Mouse (Mus musculus) stomach, postnatal 0 days (tissue): ENCODE data around the gene Calr3.
A peak's percentile ranks its signal among the peaks of the same experiment; 100 is the strongest.

Experiments used
- CTCF ChIP-seq: IDR thresholded peaks from 2 replicates; pipeline ENCODE4 v1.5.1; 2016; ENCODE audit warnings: antibody characterized with exemption, low read depth, mild to moderate bottlenecking, moderate library complexity
- EP300 ChIP-seq: optimal IDR thresholded peaks from 2 replicates; pipeline ENCODE3; 2016; ENCODE audit warnings: antibody characterized with exemption

DNA sequence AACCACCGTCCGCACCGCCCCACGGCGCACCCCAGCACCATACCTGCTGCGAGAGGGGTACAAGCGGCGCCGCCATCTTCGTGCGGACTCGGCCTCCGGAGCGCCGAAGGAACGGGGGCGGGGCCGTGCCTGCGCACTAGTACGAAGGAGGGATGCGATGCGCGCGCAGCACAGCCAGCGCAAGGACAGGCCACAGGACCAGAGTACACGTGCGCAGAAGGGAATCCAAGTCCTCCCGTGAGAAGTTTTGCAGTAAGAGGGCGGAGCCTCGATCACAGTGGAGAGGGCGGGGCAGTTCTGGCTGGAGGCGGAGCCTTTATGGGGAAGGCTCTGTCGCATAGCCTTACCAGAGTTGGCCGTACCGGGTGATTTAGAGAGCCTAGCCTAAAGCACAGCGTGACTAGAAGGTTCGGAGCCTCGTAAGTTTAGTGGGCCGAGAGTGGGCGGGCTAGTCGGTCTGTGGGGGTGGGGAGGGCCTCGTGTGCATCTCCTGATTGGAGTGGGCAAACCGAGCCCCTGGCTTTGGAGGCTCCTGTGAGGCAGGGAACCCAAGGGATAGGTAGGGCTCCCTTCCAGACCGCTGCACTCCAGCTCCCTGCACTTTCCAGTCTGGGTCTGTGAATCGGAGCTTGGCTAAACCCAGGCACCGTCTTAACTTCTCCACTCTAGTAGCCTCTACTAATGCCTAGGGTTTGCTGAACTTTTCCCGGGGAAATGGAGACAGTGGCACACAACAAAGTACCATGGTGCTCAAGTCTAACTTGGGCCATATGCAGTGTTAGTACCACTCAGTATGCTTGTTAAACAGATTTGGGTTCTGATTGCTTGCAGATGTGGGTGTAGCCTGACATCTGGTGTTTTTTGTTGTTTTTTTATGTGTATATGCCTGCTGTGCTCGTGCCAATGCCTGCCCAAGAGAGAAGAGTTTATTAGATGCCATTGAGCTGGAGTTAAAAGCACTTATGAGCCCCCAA lies 22.0 kb downstream of the Calr3 start, which contains the start of gene Eps15l1:
- TF ChIP-seq CTCF (0 out of 2 replicates have a peak, but pooled peaks have one; percentile 1), EP300 (no peak)
